ENCODE assay signal across 22 mouse cellular contexts in the genomic region with DNA sequence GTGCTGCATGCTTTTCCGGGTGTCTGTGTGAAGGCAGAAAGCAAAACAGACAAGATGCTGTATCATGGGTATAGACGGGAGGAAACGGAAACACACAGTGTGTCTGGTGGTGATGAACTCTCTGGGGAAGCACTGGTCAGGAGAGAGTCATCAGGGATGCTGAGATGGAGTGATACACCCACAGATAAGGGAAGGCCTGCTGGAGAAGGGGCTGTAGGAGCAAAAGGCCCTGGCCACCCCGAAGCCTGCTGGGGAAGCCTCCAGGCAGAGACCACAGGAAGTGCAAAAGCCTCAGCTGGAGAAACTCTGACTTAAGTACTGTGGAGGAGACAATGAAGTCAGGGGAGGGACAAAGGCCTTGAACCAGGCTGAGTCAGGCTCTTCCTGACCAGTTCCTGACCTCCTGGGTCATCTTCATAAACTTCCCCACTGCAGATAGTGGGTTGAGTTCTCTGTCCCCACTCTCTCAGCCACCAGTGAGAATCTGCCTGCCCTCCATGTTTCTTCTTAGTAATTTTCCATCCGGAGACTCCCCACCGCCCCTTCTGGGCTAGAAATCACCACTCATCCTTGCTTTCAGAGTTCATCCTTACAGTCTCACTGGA. TPM values are rescaled to one million over a fixed set of nuclear protein-coding genes. Genes with fewer than 3 reads are reported as not detected.
DNase-seq lines count a peak whose midpoint lies in the region; ATAC-seq and TF ChIP-seq lines count a peak whose summit lies in the region.
"Had no signal": no experiment of that assay in that cellular context is flagged by ENCODE, and none has a peak within 500 bp of the region (broad histone marks: within the 10 kb centered on the region; RNA-seq: fewer than 3 reads in every experiment).

No protein-coding gene starts in this region.

- intact Hi-C loops in heart, adult 2 months (cut with DNase I): no loop called here

- no peak overlapping the region for H3K27ac ChIP-seq in heart, adult 2 months
- H3K27ac ChIP-seq: embryonic facial prominence, embryonic 13.5 days; forebrain, embryonic 12.5 days; heart, embryonic 15.5 days; hindbrain, embryonic 13.5 days; hindbrain, postnatal 0 days; intestine, embryonic 15.5 days had no signal

- no peak for ATAC-seq in megakaryocyte, adult 5-6 weeks (ENCODE audit: poor library complexity, severe bottlenecking)
- ATAC-seq in activated CD4-positive, CD25-positive, alpha-beta regulatory T cell, adult 4 months: no peak
- ATAC-seq: forebrain, embryonic 16.5 days; hindbrain, postnatal 0 days; intestine, embryonic 15.5 days had no signal

- WGBS in heart, adult 2 months: 72% methylated on average over 6 of the region's 6 CpGs

- peaks cover 59% of the 10 kb centered on the region for H3K4me1 ChIP-seq in megakaryocyte, embryonic 14.5 days
- no peaks in the 10 kb centered on the region for H3K4me1 ChIP-seq in heart, adult 2 months (ENCODE audit: control insufficient read depth, insufficient read depth, low read length)
- H3K4me1 ChIP-seq: forebrain, embryonic 12.5 days; heart, embryonic 15.5 days; hindbrain, embryonic 13.5 days; intestine, embryonic 15.5 days had no signal

- TF ChIP-seq POLR2A in heart, adult 2 months (IDR thresholded peaks at IDR 0.05; ENCODE audit: insufficient read depth, low read depth, low read length): no peak

- H3K36me3 ChIP-seq in megakaryocyte, embryonic 14.5 days (replicated peaks; ENCODE audit: low read length): no peaks in the 10 kb centered on the region
- no peaks in the 10 kb centered on the region for H3K36me3 ChIP-seq in heart, adult 2 months (ENCODE audit: control insufficient read depth, insufficient read depth, low read length)
- H3K36me3 ChIP-seq: embryonic facial prominence, embryonic 13.5 days; forebrain, embryonic 12.5 days; heart, embryonic 15.5 days; hindbrain, embryonic 13.5 days; intestine, embryonic 15.5 days had no signal

- H3K9me3 ChIP-seq in megakaryocyte, embryonic 14.5 days: no peaks in the 10 kb centered on the region
- H3K9me3 ChIP-seq: embryonic facial prominence, embryonic 13.5 days; forebrain, embryonic 12.5 days; heart, embryonic 15.5 days; hindbrain, embryonic 13.5 days; intestine, embryonic 15.5 days had no signal

- DNase-seq in adrenal gland, postnatal 14 days: peak; percentile 12
- no peak for DNase-seq in adrenal gland, postnatal 25 days
- peak; percentile 9 for DNase-seq in NIH3T3 (ENCODE audit: low read depth)
- DNase-seq in heart, adult 2 months: no peak
- DNase-seq: adrenal gland, postnatal 10 days; B cell, adult 2 months; cerebellum, adult 11 months; cerebellum, adult 9-10 months; cerebellum, postnatal 25 days; gastrocnemius, postnatal 10 days; heart, adult 18-20 months; heart, postnatal 14 days had no signal

- H3K27me3 ChIP-seq in megakaryocyte, embryonic 14.5 days (replicated peaks): no peaks in the 10 kb centered on the region
- no peaks in the 10 kb centered on the region for H3K27me3 ChIP-seq in heart, adult 2 months (ENCODE audit: control insufficient read depth, insufficient read depth, low read length)
- H3K27me3 ChIP-seq: embryonic facial prominence, embryonic 13.5 days; forebrain, embryonic 12.5 days; heart, embryonic 15.5 days; hindbrain, embryonic 13.5 days; intestine, embryonic 15.5 days had no signal

- H3K4me3 ChIP-seq in megakaryocyte, embryonic 14.5 days (replicated peaks): peak overlapping the region; percentile 67
- H3K4me3 ChIP-seq in heart, adult 2 months: no peak overlapping the region
- H3K4me3 ChIP-seq: embryonic facial prominence, embryonic 13.5 days; forebrain, embryonic 12.5 days; heart, embryonic 15.5 days; hindbrain, embryonic 13.5 days; intestine, embryonic 15.5 days had no signal

- no peak overlapping the region for H3K9ac ChIP-seq in heart, adult 2 months (ENCODE audit: low read depth, low read length)
- H3K9ac ChIP-seq: embryonic facial prominence, embryonic 13.5 days; forebrain, embryonic 12.5 days; heart, embryonic 15.5 days; hindbrain, embryonic 13.5 days; intestine, embryonic 15.5 days had no signal

- TF ChIP-seq CTCF in heart, adult 2 months (IDR thresholded peaks at IDR 0.05): no peak

- no peaks in the 10 kb centered on the region for H3K79me2 ChIP-seq in heart, adult 2 months (replicated peaks; ENCODE audit: control insufficient read depth, insufficient read depth, low read length)

- no peak for TF ChIP-seq EP300 in heart, adult 2 months (IDR thresholded peaks at IDR 0.05; ENCODE audit: insufficient read depth, low read depth, low read length)

RNA-seq across cellular contexts. Expression of gene Mmd, which starts 37.4 kb away (rescaled TPM):
- total RNA-seq in adrenal gland, postnatal 14 days (2021): 68.3 and 87.3 TPM in 2 replicates
- total RNA-seq in adrenal gland, postnatal 25 days (2021): 63.3 and 69.1 TPM in 2 replicates
- 20.3 and 75.7 TPM in 2 replicates for polyA plus RNA-seq in megakaryocyte, embryonic 14.5 days (2012; ENCODE audit: insufficient read depth, low replicate concordance)
- total RNA-seq in megakaryocyte, adult 5-6 weeks (2015): 13.9 and 14.5 TPM in 2 replicates
- total RNA-seq in megakaryocyte, adult 5-6 weeks (2017): 10.7 and 11.1 TPM in 2 replicates
- total RNA-seq in heart, adult 2 months (2021): 10 to 100 TPM; 25.9 to 35.7 TPM
- polyA plus RNA-seq in heart, adult 2 months (2012; rRNA removed): 30.9 and 53.1 TPM in 2 replicates
- 10 to 100 TPM; 20.3 to 23.2 TPM for polyA plus RNA-seq in activated CD4-positive, CD25-positive, alpha-beta regulatory T cell, adult 4 months (2017; shearing (Covaris generic))

Comparison
In these comparisons a context has a peak if more than half of its experiments do, and no peak if none do; other contexts are left out.
1. DNase-seq: peak in adrenal gland, postnatal 14 days (single experiment) and NIH3T3 (single experiment); none in adrenal gland, postnatal 25 days (single experiment) and heart, adult 2 months (0 of 2).